Mouse (Mus musculus) urinary bladder, postnatal 14 days (tissue): ENCODE results near the gene Kcnk12.
A peak's percentile ranks its signal among the peaks of the same experiment; 100 is the strongest.

ENCODE experiments used
- DNase-seq: peaks from one replicate; pipeline ENCODE4 v3.0.0; 2021; ENCODE audit warnings: low spot score

Gene Kcnk12

GRCm38 (mm10) chr17:87797688-87798291, at the start of gene Kcnk12:
TSS of gene Kcnk12 (minus strand) at chr17:87797994.
- DNase-seq = peak; percentile 19

- no peak for DNase-seq
Measured at GRCm38 (mm10) chr17:87842156-87842555, 44.4 kb upstream of the Kcnk12 start.

GRCm38 (mm10) chr17:87840079-87840478, 42.3 kb upstream of the Kcnk12 start:
- DNase-seq = no peak

GRCm38 (mm10) chr17:87834850-87835249, 37.1 kb upstream of the Kcnk12 start:
- DNase-seq = no peak

GRCm38 (mm10) chr17:87826909-87827308, 29.1 kb upstream of the Kcnk12 start:
- no peak for DNase-seq

- no peak for DNase-seq
Measured at GRCm38 (mm10) chr17:87826036-87826560, 28.3 kb upstream of the Kcnk12 start.

- DNase-seq = no peak
Measured at GRCm38 (mm10) chr17:87825454-87826008, 27.7 kb upstream of the Kcnk12 start.

GRCm38 (mm10) chr17:87823031-87823430, 25.2 kb upstream of the Kcnk12 start:
- no peak for DNase-seq

DNA sequence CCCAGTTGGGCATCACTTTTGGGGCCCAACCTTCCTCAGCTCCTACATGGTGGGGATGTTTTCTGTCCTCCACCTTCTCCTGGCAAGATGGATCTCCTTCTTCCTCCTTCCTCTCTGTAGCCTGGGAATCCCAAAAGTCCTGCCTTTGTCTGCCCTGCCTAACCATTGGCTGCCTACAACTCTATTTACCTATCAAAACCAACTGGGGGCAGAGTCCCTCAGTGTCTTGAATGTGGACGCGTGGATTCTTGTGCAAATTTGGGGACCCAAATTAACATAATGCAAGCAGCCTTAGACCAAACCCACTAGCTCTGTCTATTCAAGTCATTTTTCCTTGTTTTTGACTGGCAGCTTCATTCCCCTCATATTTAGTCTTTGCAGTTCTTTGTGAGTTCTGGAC, 11.8 kb upstream of the Kcnk12 start:
- DNase-seq = no peak

- no peak for DNase-seq
Measured at GRCm38 (mm10) chr17:87799948-87800340, 2.1 kb upstream of the Kcnk12 start.

DNA sequence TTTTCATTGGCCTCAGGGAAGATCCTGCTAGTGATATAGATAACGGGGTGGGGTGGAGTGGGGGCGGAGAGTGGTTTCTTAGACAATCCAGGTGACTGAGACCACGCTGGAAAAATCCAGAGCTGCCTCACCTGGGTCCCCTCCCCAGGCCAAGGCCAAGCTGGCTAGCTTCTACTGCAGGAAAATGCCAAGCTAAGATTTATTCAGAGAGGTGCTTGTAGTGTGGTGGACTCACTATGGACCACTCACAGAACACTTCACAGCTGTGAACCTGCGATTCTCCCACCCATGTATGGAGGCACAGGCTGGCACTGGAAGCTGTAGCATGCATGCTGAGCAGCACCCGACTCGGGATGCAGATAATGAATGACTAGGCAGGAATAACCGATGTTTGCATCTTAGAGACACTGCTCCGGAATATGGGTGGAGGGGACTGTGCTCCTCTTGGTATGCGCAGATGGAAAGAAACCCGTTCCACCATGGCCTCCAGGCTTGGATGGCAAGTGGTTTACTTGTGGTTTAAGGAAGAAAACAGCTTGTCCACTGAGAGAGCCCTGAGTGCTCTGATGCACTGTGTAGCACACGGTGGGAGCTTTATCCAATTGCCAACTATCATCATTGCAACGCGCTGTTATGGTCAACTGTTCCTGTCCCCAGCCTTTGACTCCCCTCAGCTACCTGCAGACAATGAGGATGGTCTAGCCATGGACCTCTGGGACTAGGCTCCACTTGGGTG, 1.6 kb upstream of the Kcnk12 start:
- DNase-seq = no peak

GRCm38 (mm10) chr17:87798423-87798941, 688 bp upstream of the Kcnk12 start:
- DNase-seq = peak; percentile 67

GRCm38 (mm10) chr17:87796881-87797416, 845 bp downstream of the Kcnk12 start:
- no peak for DNase-seq

GRCm38 (mm10) chr17:87795927-87796714, 1.7 kb downstream of the Kcnk12 start:
- DNase-seq = no peak

GRCm38 (mm10) chr17:87794801-87795200, 3.0 kb downstream of the Kcnk12 start:
- no peak for DNase-seq

- no peak for DNase-seq
Measured at GRCm38 (mm10) chr17:87793331-87793730, 4.5 kb downstream of the Kcnk12 start.

DNA sequence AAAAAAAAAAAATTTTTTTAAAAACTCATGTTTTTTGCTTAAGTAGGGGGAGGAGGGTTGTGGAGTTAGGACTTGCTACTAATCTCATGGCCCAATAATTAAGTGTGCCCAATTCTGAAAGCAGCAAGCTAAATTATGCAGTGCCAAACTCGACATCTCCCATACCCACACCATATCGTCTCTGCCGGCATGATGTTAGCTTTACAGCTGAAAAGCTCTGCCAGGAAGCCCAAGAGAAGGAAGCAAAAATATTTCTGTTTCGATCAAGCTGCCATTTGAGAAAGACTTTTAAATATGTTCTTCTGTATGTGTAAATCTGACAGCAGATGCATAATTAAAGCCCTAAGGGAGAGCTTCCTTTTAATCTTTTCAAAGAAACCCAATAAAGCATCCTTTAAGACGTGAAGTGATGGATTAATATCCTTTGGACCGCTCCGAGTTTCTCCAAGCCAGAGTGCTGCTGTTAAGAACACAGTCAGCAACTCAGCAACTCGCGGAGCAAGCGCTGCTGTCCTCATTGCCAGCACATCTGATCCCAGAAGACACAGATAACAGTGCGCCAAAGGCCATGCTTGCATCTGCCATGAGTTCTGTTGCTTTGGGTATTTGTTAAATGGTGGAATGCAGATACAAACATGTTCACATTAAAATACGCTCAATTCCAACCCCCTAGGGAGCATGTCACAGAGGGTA, 5.0 kb downstream of the Kcnk12 start:
- DNase-seq = no peak

DNA sequence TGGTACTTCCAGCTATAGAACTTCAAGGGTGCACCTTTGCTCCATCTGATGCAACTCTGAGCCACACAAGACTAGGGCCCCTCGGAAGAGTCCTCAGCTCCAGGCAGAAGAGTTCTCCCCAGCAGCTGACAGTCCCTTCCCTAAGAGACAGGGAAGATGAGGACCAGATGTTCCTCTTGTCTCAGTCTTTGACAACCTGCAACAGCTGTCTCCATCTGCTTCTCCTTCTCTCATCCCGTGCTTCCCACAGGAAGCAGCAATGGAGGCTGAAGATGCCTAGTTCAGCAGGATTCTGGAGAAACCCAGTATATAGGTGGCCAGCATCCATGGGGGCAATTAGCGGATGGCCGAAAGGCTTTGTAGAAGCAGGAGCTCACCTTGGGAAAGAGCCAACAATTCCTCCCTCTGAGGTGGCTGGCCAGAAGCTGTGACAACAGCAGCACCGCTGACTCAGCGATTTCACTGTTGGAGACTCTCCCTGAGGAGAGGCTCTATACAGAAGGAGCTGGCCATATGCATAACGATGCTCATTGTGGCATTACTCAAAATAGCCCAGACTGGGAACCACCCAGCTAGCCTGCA, 6.2 kb downstream of the Kcnk12 start:
- DNase-seq = no peak

- no peak for DNase-seq
Measured at GRCm38 (mm10) chr17:87790661-87791060, 7.1 kb downstream of the Kcnk12 start.

DNA sequence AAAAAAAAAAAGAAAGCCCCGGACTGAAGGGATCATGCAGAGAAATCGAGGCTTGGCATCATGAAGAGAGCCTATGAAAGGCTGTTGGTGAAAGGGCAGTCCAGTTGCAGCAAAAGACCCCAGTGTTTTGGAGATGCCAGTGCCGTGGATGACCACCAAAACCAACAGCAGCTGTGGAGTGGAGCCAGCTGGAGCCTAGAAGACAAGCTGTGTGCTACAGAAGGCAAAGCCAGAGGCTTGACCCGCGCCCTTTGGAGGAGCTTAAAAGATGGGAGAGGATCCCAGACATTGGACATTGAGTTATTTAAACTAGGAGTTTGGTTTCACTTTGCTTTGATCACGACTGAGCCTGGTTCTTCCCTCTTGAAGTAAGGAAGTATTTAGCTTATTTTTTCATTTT, 9.6 kb downstream of the Kcnk12 start:
- no peak for DNase-seq

- DNase-seq = no peak
Measured at GRCm38 (mm10) chr17:87787711-87788110, 10.1 kb downstream of the Kcnk12 start.
